Mouse (Mus musculus): ENCODE measurements around the gene Ube2o. TPM values are rescaled to one million over a fixed set of nuclear protein-coding genes. Genes with fewer than 3 reads are reported as not detected.

The Ube2o gene
- polyA plus RNA-seq, 1 experiment from 2014 or later, result 22.4 TPM

- H3K9ac ChIP-seq (replicated peaks), result no peak overlapping the region
- H3K4me3 ChIP-seq, result no peak overlapping the region
- H3K4me1 ChIP-seq, result peaks cover 59% of the 10 kb centered on the region
- H3K9me3 ChIP-seq, result no peaks in the 10 kb centered on the region
- H3K27ac ChIP-seq (replicated peaks), result no peak overlapping the region; the same call in 1 of the 2 replicates
- H3K36me3 ChIP-seq, result no peaks in the 10 kb centered on the region
- no peak for ATAC-seq (replicated peaks)
- H3K27me3 ChIP-seq, result no peaks in the 10 kb centered on the region
- 67% methylated on average over 12 of the region's 12 CpGs for WGBS
- H3K4me2 ChIP-seq (replicated peaks), result no peak overlapping the region
Measured at GRCm38 (mm10) chr11:116572756-116573543, 8.3 kb downstream of the Ube2o start.

GRCm38 (mm10) chr11:116571767-116572679, 9.2 kb downstream of the Ube2o start:
- Histone ChIP-seq H3K9me3 (no peaks in the 10 kb centered on the region), H3K36me3 (no peaks in the 10 kb centered on the region), H3K27ac (replicated peaks) (no peak overlapping the region), H3K27me3 (no peaks in the 10 kb centered on the region), H3K4me2 (replicated peaks) (no peak overlapping the region), H3K4me1 (peaks cover 57% of the 10 kb centered on the region), H3K9ac (replicated peaks) (no peak overlapping the region), H3K4me3 (no peak overlapping the region)
- WGBS, result 82% methylated on average over 19 of the region's 19 CpGs
- ATAC-seq (replicated peaks), result no peak

DNA sequence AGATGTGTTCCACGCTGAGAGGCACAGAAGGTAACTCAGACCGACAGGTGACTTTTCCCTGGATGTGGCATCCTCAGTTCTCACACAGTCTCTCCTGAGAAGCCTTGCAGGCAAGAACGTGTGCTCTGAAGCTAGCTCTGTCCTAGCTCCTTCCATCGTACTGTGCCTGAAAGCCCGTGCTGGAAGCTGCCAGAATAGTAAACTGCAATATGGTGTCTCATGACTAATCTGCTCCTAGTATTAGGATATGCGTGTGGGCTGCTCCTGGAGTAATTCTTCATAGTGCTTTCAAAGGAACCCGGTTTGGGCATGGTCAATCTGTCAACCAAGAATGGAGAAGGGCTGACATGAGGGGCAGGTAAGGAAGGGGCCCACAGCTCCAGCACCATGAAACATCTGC, 10.4 kb downstream of the Ube2o start:
- no peak overlapping the region for H3K9ac ChIP-seq (replicated peaks)
- peaks cover 47% of the 10 kb centered on the region for H3K4me1 ChIP-seq
- ATAC-seq (replicated peaks), result no peak
- no peak overlapping the region for H3K27ac ChIP-seq (replicated peaks)
- no peaks in the 10 kb centered on the region for H3K27me3 ChIP-seq
- 85% methylated on average over 7 of the region's 7 CpGs for WGBS
- H3K9me3 ChIP-seq, result no peaks in the 10 kb centered on the region
- H3K4me3 ChIP-seq, result no peak overlapping the region
- no peak overlapping the region for H3K4me2 ChIP-seq (replicated peaks)
- no peaks in the 10 kb centered on the region for H3K36me3 ChIP-seq

DNA sequence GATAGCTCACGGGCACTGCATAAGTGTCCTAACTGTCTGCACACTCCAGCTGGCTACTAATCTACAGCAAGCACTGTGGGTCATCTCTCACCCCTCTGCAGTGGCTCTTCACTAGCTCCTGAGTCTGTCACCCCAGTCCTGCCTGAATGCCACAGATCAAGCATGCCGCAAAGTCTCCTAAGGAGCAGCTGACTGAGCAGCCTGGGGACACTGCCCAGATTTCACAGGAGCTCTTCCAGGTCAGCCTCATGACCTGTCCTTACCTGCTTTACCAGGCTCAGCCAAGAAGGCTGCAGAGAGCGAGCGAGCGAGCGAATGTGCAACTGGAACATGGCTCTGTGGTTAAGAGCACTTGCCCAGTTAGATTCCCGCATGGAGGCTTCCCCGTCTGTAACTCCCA, 13.7 kb downstream of the Ube2o start:
- Histone ChIP-seq H3K9me3 (no peaks in the 10 kb centered on the region), H3K4me1 (peaks cover 17% of the 10 kb centered on the region), H3K4me3 (no peak overlapping the region), H3K4me2 (replicated peaks) (no peak overlapping the region), H3K9ac (replicated peaks) (no peak overlapping the region), H3K27ac (replicated peaks) (no peak overlapping the region), H3K36me3 (no peaks in the 10 kb centered on the region), H3K27me3 (no peaks in the 10 kb centered on the region)
- 88% methylated on average over 8 of the region's 8 CpGs for WGBS
- ATAC-seq (replicated peaks), result no peak

- H3K27ac ChIP-seq (replicated peaks), result no peak overlapping the region
- H3K4me3 ChIP-seq, result no peak overlapping the region
- no peak overlapping the region for H3K4me2 ChIP-seq (replicated peaks)
- peaks cover 4% of the 10 kb centered on the region; the same call in 1 of the 2 replicates for H3K4me1 ChIP-seq
- no peak for ATAC-seq (replicated peaks)
- H3K27me3 ChIP-seq, result no peaks in the 10 kb centered on the region
- H3K9ac ChIP-seq (replicated peaks), result no peak overlapping the region
- WGBS, result 85% methylated on average over 7 of the region's 7 CpGs
- H3K36me3 ChIP-seq, result no peaks in the 10 kb centered on the region
- no peaks in the 10 kb centered on the region for H3K9me3 ChIP-seq
Measured at GRCm38 (mm10) chr11:116565283-116566041, 15.8 kb downstream of the Ube2o start.

DNA sequence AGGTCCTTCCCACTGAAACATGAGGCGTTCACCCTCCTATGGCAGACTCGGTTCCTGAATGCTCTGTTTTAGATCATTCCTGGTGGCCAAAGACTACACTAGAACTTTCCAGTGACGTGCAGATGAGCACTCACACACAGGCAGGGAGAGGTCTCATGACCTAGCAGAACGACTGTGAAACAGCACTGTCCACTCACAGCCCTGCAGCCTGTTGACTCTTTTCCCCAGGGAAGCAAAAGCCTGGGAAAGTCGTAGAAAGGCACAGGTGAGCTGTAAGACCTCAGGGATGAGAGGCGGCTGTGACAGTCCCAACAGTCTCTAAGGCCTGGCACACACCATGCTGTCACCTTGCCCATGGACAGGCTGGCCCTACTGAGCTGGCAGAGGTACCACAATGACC, 24.9 kb downstream of the Ube2o start:
- H3K9ac ChIP-seq (replicated peaks), result no peak overlapping the region
- no peak overlapping the region for H3K4me2 ChIP-seq (replicated peaks)
- 74% methylated on average over 6 of the region's 6 CpGs for WGBS
- no peaks in the 10 kb centered on the region for H3K36me3 ChIP-seq
- H3K4me1 ChIP-seq, result peaks cover 20% of the 10 kb centered on the region
- no peak for ATAC-seq (replicated peaks)
- H3K27ac ChIP-seq (replicated peaks), result no peak overlapping the region
- no peaks in the 10 kb centered on the region for H3K9me3 ChIP-seq
- no peak overlapping the region for H3K4me3 ChIP-seq
- H3K27me3 ChIP-seq, result no peaks in the 10 kb centered on the region

DNA sequence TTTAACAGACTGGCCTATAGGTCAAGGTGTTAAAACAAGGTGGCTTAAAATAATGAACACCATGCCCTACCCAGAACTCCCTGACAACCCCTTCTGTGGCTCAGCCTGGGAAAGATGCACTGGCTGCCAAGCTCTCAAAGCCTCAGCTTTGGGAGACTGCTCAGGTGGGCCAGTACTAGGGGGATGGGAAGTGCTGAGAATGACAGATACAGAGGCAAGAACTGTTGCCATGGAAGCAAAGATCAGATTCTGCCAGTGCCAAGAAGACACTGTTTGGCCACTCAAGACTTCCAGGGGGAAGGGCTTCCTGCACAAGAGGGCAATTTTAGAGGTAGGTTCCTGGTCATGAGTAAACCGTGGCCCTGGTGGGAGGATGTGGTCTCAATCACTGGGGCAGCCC, 25.7 kb downstream of the Ube2o start:
- H3K9ac ChIP-seq (replicated peaks), result no peak overlapping the region
- 73% methylated on average over 1 of the region's 1 CpGs for WGBS
- no peak for ATAC-seq (replicated peaks)
- no peaks in the 10 kb centered on the region for H3K9me3 ChIP-seq
- no peaks in the 10 kb centered on the region for H3K27me3 ChIP-seq
- H3K36me3 ChIP-seq, result no peaks in the 10 kb centered on the region
- H3K4me2 ChIP-seq (replicated peaks), result no peak overlapping the region
- H3K27ac ChIP-seq (replicated peaks), result no peak overlapping the region
- H3K4me3 ChIP-seq, result no peak overlapping the region
- H3K4me1 ChIP-seq, result peaks cover 20% of the 10 kb centered on the region

- Histone ChIP-seq H3K36me3 (no peaks in the 10 kb centered on the region), H3K9ac (replicated peaks) (no peak overlapping the region), H3K27ac (replicated peaks) (no peak overlapping the region), H3K27me3 (no peaks in the 10 kb centered on the region), H3K9me3 (no peaks in the 10 kb centered on the region), H3K4me2 (replicated peaks) (no peak overlapping the region), H3K4me3 (no peak overlapping the region), H3K4me1 (peaks cover 20% of the 10 kb centered on the region)
- WGBS, result 50% methylated on average over 12 of the region's 12 CpGs
- no peak for ATAC-seq (replicated peaks)
Measured at GRCm38 (mm10) chr11:116554171-116554878, 26.9 kb downstream of the Ube2o start.

GRCm38 (mm10) chr11:116552194-116552593, 29.1 kb downstream of the Ube2o start:
- no peaks in the 10 kb centered on the region for H3K27me3 ChIP-seq
- H3K36me3 ChIP-seq, result peaks cover 2% of the 10 kb centered on the region; the same call in 1 of the 2 replicates
- no peak overlapping the region for H3K4me2 ChIP-seq (replicated peaks)
- ATAC-seq (replicated peaks), result no peak
- WGBS, result 90% methylated on average over 1 of the region's 1 CpGs
- H3K27ac ChIP-seq (replicated peaks), result no peak overlapping the region
- peaks cover 20% of the 10 kb centered on the region for H3K4me1 ChIP-seq
- no peak overlapping the region for H3K4me3 ChIP-seq
- H3K9ac ChIP-seq (replicated peaks), result no peak overlapping the region
- H3K9me3 ChIP-seq, result no peaks in the 10 kb centered on the region

DNA sequence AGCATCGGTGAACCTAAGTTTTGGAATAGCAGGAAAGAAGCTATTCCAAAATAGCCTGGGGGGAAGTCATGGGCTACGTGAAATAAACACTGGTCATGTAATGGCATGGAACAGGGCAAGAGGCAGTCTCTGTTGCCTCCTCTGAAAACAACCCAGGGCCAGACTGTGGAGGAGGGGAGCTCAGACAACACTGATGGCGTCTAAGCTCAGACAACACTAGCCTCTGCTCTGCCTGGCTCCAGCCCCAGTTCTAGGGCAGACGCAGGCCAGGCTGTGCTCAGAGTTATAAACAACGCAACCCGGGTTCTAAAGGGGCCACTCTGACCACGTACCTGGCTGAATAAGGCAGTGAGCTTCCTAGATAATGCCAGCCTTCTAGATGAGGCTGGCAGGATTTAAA, 30.5 kb downstream of the Ube2o start:
- Histone ChIP-seq H3K4me2 (replicated peaks) (no peak overlapping the region), H3K4me3 (no peak overlapping the region), H3K9me3 (no peaks in the 10 kb centered on the region), H3K27ac (replicated peaks) (no peak overlapping the region), H3K9ac (replicated peaks) (no peak overlapping the region), H3K4me1 (peaks cover 15% of the 10 kb centered on the region), H3K27me3 (no peaks in the 10 kb centered on the region), H3K36me3 (peaks cover 15% of the 10 kb centered on the region; the same call in 1 of the 2 replicates)
- ATAC-seq (replicated peaks), result no peak
- WGBS, result 81% methylated on average over 7 of the region's 7 CpGs

DNA sequence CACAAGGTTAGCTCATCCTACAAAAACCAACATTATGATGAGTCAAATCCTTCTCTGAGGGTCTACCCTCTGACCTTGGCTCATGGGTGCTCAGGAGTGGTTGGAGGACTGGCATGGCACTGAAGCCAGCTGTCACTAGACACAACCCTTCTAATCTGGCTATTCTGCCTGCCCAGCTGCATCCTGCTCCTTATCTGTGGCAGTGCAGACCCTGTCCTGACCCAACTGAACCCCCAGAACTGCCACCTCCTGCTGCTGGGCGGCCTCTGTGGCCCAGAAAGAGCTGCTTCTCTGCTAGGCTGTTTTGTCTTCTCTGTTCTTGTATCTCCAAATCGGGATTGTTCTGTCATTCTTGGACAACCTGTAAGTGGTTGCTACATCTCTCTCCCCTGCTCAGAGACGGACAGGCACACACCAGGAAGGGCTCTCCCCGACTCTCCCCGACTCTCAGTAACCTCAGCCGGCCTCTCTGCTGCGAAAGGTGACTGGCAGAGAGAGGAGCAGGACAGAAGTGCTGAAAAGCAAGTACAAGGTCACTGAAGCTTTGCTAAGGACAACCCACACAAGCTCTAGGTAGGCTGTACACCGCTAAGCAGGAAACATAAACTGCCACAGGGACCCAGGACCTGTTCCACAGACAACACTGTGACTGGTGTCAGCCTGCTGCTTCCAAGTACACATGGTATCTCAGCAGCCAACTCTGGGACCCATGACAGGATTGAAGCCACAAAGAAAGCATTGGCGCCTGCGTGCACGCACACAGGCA, 31.8 kb downstream of the Ube2o start:
- no peak for ATAC-seq (replicated peaks)
- no peaks in the 10 kb centered on the region for H3K27me3 ChIP-seq
- H3K36me3 ChIP-seq, result peaks cover 28% of the 10 kb centered on the region
- peaks cover 4% of the 10 kb centered on the region; the same call in 1 of the 2 replicates for H3K4me1 ChIP-seq
- H3K4me2 ChIP-seq (replicated peaks), result no peak overlapping the region
- no peak overlapping the region for H3K4me3 ChIP-seq
- 90% methylated on average over 11 of the region's 11 CpGs for WGBS
- no peaks in the 10 kb centered on the region for H3K9me3 ChIP-seq
- H3K27ac ChIP-seq (replicated peaks), result no peak overlapping the region
- H3K9ac ChIP-seq (replicated peaks), result no peak overlapping the region

Measured in forebrain, embryonic 15.5 days (tissue).